Mouse (Mus musculus) forelimb bud, embryonic 11.5 days (tissue): Measurements from ENCODE around the gene Tgif2.
"Not testable (repeated sequence)": the region's sequence is repeated elsewhere in the genome, so short reads cannot be mapped to it uniquely, and the experiment has no call there.

Experiments used
- DNase-seq: peaks from one replicate; pipeline ENCODE4 v3.0.0-alpha.2; 2012; ENCODE audit warnings: low read depth, low spot score

Gene Tgif2

DNA sequence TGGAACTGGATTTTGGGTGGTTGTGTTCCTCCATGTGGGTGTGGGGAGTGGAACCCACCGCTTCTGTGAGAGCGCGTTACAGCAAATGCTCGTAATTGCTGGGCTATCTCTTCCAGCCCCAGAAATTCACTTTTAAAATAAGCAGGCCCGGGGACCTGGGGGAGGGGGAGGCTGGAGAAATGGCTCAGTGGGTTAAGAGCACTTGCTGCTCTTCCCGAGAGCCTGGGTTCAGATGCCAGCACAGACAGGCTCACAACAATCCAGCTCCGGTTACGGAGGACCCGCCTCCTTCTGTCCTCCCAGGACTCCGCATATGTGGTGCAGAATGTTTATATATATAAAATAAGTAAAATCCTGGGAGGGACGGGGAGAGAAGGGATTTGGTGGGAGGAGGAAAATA lies 2.9 kb downstream of the Tgif2 start:
- DNase-seq = no peak

DNA sequence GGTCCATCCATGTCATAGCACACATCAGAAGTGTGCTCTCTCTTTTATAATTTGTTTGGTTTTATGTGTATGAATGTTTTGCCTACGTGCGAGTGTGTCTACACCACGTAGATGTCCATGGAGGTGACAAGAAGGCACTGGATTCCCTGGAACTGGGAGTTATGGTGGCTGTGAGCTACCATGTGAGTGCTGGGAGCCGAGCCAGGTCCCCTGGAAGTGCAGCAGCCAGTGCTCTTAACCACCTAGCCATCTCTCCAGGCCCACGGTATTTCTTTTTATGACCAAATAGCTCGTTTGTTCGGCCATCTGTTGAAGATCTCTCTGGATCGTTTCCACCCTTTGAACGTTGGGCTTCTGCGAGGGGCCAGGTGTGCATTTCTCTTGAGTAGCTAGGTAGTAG lies 3.5 kb downstream of the Tgif2 start:
- no peak for DNase-seq

DNA sequence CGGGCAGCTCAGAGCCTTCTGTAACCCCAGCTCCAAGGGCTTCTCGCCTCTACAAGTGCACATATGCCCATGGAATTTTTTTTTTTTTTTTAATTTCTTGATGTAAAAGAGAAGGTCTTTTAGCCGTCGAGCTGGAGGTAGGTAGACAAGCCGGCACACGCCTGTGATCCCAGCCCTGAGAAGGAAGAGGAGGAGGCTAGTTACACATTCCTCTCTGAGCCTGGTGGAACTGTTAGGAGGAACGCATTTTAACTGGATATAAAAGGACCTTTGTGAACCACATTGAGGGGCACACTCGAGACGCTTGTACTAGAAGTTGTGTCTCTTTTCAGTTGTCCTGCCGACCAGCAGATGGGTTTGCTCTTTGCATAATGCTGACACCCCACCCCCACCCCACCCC lies 4.9 kb downstream of the Tgif2 start:
- DNase-seq = no peak

DNA sequence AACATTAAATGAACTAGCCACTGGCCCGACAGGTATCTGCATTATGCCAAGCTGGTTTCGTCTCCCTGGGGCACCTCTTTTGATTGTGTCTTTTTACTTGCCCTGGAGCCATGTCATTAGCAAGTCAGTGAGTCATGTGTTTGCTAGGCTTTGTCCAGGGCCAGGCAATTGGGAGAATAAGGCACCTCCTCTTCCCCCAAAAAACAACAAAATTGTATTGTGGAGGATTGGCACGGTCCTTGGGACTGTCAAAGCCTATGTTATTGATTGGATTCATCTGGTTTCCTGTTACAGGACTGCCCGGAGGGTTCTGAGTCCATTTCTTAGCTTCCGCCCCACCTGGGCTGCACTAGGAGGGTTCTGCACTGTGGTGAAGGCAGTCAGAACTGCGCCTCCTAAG lies 7.8 kb downstream of the Tgif2 start:
- no peak for DNase-seq

DNA sequence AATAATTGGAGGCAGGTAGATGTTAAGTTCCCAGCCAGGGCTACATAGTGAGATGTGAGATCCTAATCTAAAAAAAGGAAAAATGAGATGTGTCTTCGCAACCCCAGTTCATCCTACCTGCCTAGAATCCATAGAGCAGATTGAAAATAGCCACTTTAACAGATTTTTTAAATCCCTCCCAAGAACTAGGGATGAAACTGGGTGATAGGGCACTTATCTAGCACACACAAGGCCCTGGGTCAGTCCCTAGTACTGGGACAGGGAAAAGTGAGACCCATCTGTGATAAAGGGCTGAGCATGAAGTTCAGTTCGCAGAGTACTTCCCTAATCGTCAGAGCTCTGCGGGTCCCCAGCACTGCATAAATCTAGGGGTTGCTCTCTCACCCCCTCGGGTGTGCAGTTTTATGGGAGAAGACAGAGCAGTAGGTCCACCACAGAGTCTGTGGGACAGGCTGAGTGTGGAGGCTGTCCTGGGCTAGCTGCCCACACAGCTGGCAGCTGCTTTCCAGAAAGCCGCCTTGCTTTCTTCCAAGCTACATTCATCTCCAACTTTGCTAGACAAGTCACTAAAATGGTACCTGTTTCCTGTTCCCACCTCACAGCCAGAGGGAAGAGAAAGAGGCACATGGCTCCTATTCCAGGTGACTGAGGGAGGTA lies 8.8 kb downstream of the Tgif2 start:
- DNase-seq = no peak

DNA sequence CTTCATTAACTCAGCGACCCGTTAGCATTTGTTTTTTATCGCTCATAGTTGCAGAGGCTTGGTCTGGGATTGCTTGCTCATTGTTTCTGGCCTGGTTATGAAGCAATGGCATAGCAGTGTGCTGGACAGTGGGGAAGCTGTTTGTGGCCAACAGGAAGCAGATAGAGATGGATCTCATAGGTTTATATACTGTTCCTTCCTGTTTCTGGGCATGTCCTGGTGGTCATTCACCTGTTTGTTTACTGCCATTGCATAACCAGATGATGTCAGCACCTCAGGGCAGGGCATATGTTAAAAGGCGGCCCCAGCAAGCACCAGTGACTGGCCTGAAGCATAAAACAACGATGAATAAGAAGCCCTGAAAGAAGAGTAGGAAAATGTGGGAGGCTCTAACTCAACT lies 10.7 kb downstream of the Tgif2 start:
- no peak for DNase-seq

DNA sequence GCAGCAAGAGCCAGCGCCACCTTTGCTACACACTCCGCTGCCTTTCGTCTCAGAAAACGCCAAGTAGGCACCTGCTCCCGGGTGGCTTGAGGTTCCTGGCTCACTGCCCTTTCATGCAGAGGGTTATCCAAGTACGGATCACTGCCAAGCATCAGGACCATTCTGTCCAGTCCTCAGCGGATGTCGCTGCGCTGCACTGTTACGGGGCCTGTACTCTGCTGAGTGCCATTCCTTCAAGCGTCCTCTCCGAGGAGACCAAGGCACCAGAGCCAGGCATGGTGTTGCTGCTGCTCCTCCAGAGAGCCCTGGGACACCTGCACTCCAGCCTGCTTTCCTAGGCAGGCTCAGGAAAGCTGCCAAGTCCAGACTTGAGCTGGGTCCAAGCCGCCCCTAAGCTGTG lies 13.8 kb downstream of the Tgif2 start:
- not testable (repeated sequence) for DNase-seq

DNA sequence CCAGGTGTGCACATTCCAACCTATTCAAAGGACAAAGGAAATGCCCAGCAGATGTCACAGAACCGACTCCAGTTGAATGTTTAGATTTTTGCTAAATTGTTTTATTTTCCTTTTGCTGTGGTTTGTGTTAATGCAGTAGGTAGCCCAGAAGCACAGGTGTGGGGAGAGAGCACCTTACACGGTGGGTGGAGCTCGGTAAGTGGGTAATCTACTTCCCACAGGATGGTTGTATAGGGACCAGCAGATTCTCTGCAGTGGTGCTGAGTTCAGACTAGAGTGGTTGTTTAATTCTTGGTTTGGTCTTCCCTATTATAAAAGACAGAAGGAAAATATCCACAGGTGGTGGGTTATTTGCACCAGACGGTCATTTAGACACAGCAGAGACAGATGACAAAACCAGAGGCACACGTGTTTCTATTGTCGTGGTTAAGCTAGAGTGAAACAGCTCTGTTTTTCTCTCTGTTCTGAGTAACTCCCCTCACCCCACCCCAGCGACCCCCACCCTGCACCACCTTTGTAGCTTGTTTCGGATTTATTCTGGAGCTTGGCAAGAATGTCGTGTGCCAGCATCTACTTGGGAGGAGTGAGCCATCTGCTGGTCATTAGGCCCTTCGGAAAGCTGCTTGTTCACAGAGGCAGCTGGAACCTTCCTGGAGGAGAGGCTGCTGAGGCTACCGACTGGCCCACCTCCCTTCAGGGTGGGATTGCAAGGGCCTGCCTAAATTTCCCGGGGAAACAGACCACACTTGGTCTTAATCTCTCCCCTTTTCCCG lies 14.4 kb downstream of the Tgif2 start:
- peak; percentile 43 for DNase-seq

DNA sequence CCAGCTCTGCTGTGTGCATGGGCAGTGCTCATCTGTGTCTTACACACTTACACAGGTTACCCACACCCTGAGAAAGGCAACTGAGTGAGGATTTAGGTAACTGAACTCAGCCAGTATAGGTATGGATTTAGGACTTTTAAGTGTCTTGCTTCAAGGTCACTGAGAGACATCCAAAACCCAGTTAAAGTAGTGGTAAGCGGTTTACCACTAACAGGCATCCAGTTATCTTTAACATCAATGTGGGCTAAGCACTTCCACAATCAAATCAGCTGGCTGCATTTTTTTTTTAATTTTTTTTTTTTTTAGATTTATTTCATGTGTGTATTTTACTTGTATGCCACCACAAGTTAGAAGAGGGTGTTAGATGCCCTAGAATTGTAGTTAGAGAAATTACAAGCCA lies 16.5 kb downstream of the Tgif2 start:
- no peak for DNase-seq

DNA sequence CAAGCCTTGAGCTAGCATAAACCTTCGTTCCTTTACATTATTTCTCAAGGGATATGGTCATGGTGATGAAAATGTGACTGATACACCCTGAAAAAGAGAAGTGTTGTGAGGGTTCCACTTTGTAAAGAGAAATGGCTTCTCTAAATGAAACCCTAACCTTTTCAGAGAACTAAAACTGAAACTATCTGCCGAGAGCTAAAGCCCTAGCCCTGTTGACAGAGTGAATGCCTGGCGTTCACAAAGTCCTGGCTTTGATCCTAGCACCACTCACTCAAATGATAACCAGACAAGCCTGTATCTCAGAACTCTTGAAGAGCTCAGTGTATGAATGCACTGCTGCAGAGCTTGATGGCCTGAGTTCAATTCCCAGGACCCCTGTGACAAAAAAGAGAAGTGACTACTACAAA lies 17.6 kb downstream of the Tgif2 start:
- DNase-seq = no peak

DNA sequence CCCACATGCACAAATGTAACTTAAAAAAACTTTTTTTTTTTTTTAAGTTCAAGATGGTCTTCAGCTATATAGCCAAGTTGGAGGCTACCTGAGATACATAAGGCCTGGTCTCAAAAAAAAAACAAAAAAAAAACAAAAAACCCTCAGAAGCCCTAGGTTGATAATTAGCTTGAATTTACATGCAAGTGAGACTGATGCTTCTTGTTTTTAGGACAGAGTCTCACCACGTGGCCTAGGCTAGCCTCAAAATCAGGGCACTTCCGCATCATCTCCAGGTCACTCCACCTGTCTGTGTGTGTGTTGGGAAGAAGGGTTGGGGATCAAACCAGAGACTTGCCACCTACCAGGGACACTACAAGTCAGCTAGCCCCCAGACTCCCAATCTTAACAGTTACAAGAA lies 18.0 kb downstream of the Tgif2 start, which contains the start of gene 4930518I15Rik:
Gene 4930518I15Rik (minus strand): TSS at position 112 of the 400 bp plus-strand sequence.
- DNase-seq = no peak

DNA sequence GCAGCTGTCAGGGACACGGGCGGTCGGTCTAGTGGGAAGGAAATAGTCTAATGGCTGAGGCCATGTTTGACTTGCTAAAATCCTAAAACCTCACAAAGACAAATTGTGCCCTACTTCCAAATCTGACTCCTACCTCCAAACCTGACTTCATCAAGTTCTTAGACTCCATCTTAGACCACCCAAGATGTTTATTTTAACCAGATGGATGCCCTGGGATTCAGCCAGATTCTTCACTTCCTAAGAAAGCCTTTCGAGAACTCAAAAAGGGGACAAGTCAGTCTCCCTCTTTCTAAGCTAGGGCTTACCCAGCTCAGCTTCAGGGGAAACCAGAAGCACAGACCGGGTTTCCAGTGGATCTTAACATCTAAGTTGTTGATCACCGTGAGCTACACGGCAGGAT lies 18.9 kb downstream of the Tgif2 start:
- no peak for DNase-seq

DNA sequence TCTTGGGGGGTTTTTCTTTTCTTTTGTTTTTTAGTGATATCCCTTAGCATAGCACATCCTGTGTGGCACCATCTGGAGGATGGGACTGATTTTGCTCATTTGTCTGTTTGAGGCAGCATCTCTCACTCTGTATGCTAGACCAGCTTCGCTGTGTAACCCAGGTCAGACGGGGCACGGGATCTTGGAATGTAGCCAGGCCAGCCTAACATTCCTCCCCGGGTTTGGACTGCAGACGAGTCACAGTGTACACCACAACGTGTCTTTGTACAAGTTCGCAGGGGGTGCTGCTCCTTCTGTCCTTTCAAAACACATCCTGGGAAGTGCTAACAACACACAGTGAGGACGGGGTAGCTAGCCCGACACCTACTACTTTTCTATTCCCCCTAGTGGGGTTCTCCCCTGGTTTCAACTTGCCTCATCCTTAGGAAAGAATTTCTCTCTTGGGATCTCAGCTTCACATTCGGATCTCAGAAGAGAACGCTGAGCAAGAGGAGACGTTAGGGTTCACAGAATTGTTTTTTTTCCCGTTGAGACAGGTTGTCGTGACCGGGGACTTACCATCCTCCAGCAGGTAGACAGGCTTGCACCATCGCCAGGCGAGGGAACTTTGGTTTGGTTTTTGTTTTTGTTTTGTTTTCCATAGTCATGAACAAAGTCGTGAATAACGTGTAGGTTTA lies 22.4 kb downstream of the Tgif2 start:
- peak; percentile 53 for DNase-seq

DNA sequence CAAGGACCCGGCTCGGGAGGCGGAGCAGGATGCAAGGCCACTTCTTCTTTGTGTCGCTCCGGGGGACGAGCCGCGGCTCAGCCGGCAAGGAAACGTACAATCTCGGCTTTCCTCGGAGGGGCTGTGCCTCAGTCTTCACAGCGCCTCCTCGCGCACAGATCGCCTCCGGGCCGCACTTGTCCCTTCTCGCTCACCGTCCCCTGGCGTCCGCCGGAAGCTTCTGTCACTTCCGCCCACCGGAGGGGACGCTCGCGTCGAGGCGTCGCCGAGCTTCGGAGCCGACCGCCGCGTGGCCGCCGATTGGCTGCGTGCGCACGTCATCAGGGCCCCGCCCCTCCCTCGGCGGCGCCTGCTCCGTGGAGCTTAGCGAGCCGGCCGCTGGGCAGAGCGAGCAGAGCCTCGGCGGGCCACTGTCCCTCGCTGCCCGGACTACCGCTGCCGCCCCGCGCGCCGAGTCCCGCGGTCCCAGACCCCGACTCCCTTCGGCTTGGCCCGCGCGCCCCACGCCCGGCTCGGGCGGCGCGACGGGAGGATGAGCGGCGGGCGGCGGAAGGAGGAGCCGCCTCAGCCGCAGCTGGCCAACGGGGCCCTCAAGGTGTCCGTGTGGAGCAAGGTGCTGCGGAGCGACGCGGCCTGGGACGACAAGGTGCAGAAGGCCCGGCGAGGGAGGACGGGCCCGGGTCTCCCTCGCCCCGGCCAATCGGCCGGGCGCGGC lies 23.1 kb downstream of the Tgif2 start, which contains the start of gene Rab5if:
Gene Rab5if (plus strand): TSS at position 357 of the 715 bp plus-strand sequence.
- peak; percentile 98 for DNase-seq

DNA sequence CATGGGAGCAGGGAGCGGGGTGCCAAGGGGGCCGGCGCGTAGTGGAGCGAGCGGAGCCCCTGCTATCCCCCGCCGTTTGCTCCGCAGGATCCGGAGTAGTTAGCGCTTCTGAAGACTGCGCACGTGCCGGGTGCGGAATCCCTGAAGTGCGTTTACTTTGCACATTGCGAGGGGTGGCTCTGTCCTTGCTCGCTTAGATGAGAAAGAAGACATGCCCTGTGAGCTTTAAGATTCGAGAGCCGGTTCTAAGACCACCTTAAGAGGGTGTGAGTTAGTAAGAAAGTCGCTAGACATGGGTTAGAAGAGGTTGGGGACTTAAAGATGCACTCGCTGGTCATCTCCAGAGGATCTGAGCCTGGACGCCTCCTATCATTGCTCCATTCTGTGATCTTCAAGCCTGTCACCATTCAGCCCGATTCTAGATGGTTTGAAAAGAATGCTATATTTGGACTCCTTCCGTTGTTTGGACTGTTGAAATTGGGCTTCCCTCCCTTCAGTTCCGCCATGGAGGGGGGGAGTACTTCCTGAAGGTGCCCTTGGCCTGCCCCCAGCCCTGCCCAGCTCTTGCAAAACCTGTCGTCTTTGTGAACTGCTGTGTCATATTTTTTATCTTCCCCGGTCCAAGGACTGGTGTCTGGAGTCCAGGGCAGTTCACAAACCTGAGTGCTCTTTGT lies 23.8 kb downstream of the Tgif2 start:
- DNase-seq = no peak

DNA sequence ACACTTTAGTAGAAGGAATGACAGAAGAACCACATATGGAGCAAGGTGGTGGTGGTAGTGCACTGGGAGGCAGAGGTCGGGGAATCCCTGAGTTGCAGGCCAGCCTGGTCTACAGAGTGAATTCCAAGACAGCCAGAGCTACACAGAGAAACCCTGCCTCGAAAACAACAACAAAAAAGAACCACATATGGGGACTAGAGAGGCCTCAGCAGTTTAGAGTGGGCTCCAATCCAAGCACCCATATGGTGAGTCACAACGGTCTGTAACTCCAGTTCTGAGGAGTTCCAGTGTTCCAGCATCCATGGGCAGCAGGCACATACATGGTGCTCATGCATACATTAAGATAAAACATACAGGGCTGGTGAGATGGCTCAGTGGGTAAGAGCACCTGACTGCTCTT lies 24.7 kb downstream of the Tgif2 start:
- no peak for DNase-seq

DNA sequence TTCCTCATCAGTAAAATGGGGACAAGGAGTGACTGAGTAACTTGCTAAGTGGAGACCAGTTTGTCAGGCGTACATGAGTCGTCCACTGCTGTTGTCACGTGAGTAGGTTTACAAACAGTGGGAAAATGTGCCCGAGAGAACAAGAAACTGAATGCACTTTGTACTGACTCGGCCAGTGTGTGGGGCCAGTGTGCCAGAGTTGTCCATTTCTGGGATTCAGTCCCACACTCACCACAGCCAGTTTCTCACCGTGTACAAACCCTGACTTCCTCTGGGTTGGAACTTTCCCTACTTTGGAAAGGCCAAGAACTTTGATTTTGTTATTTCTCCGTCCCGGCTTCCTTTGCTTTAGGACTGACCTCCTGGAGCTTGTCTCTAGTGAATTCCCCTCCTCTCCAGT lies 29.2 kb downstream of the Tgif2 start:
- DNase-seq = no peak

DNA sequence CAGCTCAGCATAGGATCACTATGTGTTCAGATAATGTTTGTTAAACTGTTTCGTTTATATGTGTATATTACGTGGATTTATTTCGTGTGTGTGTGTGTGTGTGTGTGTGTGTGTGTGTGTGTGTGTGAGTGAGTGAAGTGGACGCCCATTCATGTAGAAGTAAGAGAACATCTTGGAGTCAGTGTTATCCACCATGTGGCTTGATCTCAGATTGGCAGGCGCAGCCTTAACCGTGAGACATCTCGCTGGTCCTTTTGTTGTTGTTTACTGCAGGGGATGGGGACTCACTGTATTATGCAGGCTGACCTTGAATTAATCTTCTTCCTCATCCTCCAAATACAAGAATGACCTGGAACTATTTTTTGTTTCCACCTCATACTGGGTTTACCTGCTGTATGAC lies 29.7 kb downstream of the Tgif2 start:
- DNase-seq = no peak

DNA sequence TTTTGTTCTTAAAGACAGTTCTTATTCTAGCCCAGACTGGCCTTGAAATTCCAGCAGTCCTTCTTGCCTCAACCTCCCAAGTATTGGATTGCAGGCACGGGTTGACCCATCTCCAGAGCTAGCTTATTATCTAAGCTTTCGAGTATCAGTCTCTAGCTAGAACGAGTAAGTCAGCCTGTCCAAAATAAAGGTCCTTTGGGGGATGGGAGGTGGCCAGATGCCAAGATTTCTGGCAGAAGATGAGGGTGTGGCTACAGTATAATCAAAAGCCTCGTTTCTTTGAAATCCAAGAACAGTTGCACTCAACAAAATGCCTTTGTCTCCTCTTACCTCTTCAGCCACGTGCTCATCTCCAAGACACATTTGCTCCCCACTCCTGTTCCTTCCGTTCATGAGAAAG lies 30.7 kb downstream of the Tgif2 start:
- no peak for DNase-seq

DNA sequence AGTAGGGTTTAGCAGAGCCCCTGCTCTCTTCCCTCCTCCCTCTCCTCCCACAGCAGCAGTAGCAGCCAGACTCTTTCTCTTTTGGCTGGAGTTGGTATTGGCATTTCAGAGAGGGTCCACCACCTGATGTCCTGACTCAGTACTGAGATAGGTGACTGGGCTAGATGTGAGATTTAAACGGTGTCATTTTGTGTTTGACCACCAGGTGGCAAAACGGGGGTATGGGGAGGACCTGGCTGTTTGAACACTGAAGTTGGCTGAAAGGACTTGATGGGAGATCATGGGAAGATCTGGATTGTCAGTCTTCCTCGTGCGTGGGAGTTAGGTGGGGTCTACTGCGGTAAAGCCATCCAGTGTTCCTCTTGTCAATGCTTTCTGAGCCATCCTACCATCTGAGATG lies 33.8 kb downstream of the Tgif2 start:
- peak; percentile 68 for DNase-seq

DNA sequence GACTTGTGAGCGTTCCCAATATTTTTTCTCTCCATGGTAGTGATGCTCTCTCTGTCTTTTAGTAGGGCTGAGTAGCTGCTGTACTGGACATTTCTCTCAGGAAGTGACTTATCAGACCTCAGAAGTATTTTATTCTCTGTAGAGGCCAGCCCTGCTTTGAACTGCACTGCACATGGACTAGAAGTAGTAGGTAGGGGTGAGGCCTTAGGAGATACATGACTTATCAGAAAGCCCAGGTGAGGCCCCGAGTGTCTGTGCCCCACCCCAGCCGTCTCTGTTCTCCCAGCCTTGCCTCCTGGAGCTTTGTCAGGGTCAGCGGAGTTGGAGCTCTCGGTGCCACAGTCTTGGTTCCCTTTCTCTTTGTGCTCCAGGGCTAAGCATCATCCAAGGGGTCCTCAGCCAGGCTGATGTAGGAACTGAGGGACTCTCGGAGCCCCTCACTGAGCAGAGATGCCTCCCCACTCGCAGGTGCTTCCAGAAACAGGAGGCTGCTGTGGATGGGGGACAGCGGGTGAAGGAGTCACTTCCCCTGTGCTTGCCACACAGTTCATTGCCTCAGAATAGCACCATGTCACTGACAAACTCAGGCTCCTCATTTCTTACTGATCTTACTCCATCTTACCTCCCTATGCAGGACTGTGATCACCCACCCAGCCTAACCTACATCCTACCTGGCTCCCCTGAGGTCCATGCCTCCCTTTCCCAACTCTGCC lies 34.4 kb downstream of the Tgif2 start:
- no peak for DNase-seq
